Comparison of ENCODE assay signal across 19 mouse cellular contexts in genomic region chr16:41846903-41847302, GRCm38 (mm10).
A peak's percentile ranks its signal among the peaks of the same experiment; 100 is the strongest.
DNase-seq lines count a peak whose midpoint lies in the region; ATAC-seq lines count a peak whose summit lies in the region.
"Had no signal": no experiment of that assay in that cellular context is flagged by ENCODE, and none has a peak within 500 bp of the region (broad histone marks: within the 10 kb centered on the region; RNA-seq: fewer than 3 reads in every experiment).

No protein-coding gene starts in this region.

- DNase-seq in layer of hippocampus, adult 9-10 months (ENCODE audit: low spot score) = peak; percentile 15
- DNase-seq in layer of hippocampus, postnatal 25 days (ENCODE audit: extremely low spot score in 1 of 2, low spot score in 1 of 2) = no peak
- DNase-seq in brain, adult 2 months (ENCODE audit: low read depth, low spot score) = peak; percentile 62
- DNase-seq in neural tube, embryonic 10.5 days (ENCODE audit: extremely low spot score, low spot score) = no peak
- DNase-seq: adrenal gland, adult 2 months; adrenal gland, postnatal 36 days; cerebellum, adult 18-20 months; cerebellum, postnatal 14 days; gastrocnemius, postnatal 14 days; heart, adult 2 months; heart, postnatal 14 days had no signal

- H3K4me3 ChIP-seq in forebrain, embryonic 16.5 days (replicated peaks; ENCODE audit: low read length) = no peak overlapping the region
- H3K4me3 ChIP-seq in forebrain, embryonic 15.5 days = no peak overlapping the region
- H3K4me3 ChIP-seq: embryonic facial prominence, embryonic 12.5 days; heart, adult 2 months; heart, embryonic 15.5 days; hindbrain, embryonic 13.5 days; intestine, embryonic 15.5 days had no signal

- H3K9ac ChIP-seq in forebrain, embryonic 16.5 days (replicated peaks; ENCODE audit: low read depth, low read length) = no peak overlapping the region
- no peak overlapping the region for H3K9ac ChIP-seq in forebrain, embryonic 15.5 days (replicated peaks)
- H3K9ac ChIP-seq: embryonic facial prominence, embryonic 12.5 days; heart, embryonic 15.5 days; hindbrain, embryonic 13.5 days; intestine, embryonic 15.5 days had no signal

- H3K4me1 ChIP-seq in forebrain, embryonic 16.5 days (replicated peaks; ENCODE audit: control insufficient read depth, insufficient read depth, low read length) = no peaks in the 10 kb centered on the region
- H3K4me1 ChIP-seq in forebrain, embryonic 15.5 days = no peaks in the 10 kb centered on the region
- H3K4me1 ChIP-seq: embryonic facial prominence, embryonic 12.5 days; heart, embryonic 15.5 days; hindbrain, embryonic 13.5 days; intestine, embryonic 15.5 days had no signal

- peak; percentile 49; the same call in 1 of the 2 replicates for ATAC-seq in forebrain, embryonic 16.5 days
- no peak for ATAC-seq in forebrain, embryonic 15.5 days (replicated peaks)
- ATAC-seq: intestine, embryonic 15.5 days had no signal

- no peaks in the 10 kb centered on the region for H3K36me3 ChIP-seq in forebrain, embryonic 16.5 days (ENCODE audit: control insufficient read depth, insufficient read depth)
- no peaks in the 10 kb centered on the region for H3K36me3 ChIP-seq in forebrain, embryonic 15.5 days
- H3K36me3 ChIP-seq: embryonic facial prominence, embryonic 12.5 days; heart, embryonic 15.5 days; hindbrain, embryonic 13.5 days; intestine, embryonic 15.5 days had no signal

- WGBS in forebrain, embryonic 16.5 days = 67% methylated on average over 6 of the region's 6 CpGs
- WGBS in forebrain, embryonic 15.5 days = 67% methylated on average over 6 of the region's 6 CpGs

- no peak overlapping the region for H3K4me2 ChIP-seq in forebrain, embryonic 16.5 days (ENCODE audit: low read length)
- H3K4me2 ChIP-seq in forebrain, embryonic 15.5 days (replicated peaks) = no peak overlapping the region
- H3K4me2 ChIP-seq: embryonic facial prominence, embryonic 12.5 days; heart, embryonic 11.5 days; heart, embryonic 15.5 days; hindbrain, embryonic 13.5 days; intestine, embryonic 15.5 days had no signal

- no peaks in the 10 kb centered on the region for H3K27me3 ChIP-seq in forebrain, embryonic 16.5 days (replicated peaks; ENCODE audit: control insufficient read depth, insufficient read depth, low read length)
- H3K27me3 ChIP-seq in forebrain, embryonic 15.5 days = no peaks in the 10 kb centered on the region
- H3K27me3 ChIP-seq: CH12.LX; embryonic facial prominence, embryonic 12.5 days; heart, embryonic 15.5 days; hindbrain, embryonic 13.5 days; intestine, embryonic 15.5 days had no signal

- H3K9me3 ChIP-seq in forebrain, embryonic 16.5 days (ENCODE audit: control insufficient read depth, low read length) = no peaks in the 10 kb centered on the region
- no peaks in the 10 kb centered on the region for H3K9me3 ChIP-seq in forebrain, embryonic 15.5 days
- H3K9me3 ChIP-seq: embryonic facial prominence, embryonic 12.5 days; heart, embryonic 15.5 days; hindbrain, embryonic 13.5 days; intestine, embryonic 15.5 days had no signal

- no peak overlapping the region for H3K27ac ChIP-seq in forebrain, embryonic 16.5 days (ENCODE audit: low read length)
- no peak overlapping the region for H3K27ac ChIP-seq in forebrain, embryonic 15.5 days (replicated peaks)
- H3K27ac ChIP-seq: embryonic facial prominence, embryonic 12.5 days; heart, adult 2 months; heart, embryonic 15.5 days; hindbrain, embryonic 13.5 days; intestine, embryonic 15.5 days had no signal

Comparison
In these comparisons a context has a peak if more than half of its experiments do, and no peak if none do; other contexts are left out.
1. DNase-seq: peak in layer of hippocampus, adult 9-10 months (single experiment) and brain, adult 2 months (single experiment); none in layer of hippocampus, postnatal 25 days (0 of 2) and neural tube, embryonic 10.5 days (single experiment).